31 mouse cellular contexts compared by ENCODE assay signal in genomic region chr6:80549907-80550306, GRCm38 (mm10).
"Had no signal": no experiment of that assay in that cellular context is flagged by ENCODE, and none has a peak within 500 bp of the region (broad histone marks: within the 10 kb centered on the region; RNA-seq: fewer than 3 reads in every experiment).

No protein-coding gene starts in this region.

- H3K4me3 ChIP-seq: limb, embryonic 10.5 days; limb, embryonic 12.5 days; limb, embryonic 13.5 days; limb, embryonic 15.5 days; liver, embryonic 12.5 days; liver, embryonic 13.5 days; liver, embryonic 15.5 days; lung, embryonic 15.5 days; megakaryocyte, embryonic 14.5 days; midbrain, embryonic 10.5 days; midbrain, embryonic 12.5 days; midbrain, embryonic 13.5 days; midbrain, embryonic 15.5 days; myocyte had no signal

- H3K27me3 ChIP-seq: limb, embryonic 12.5 days; limb, embryonic 13.5 days; limb, embryonic 15.5 days; liver, embryonic 12.5 days; liver, embryonic 13.5 days; liver, embryonic 15.5 days; lung, embryonic 15.5 days; megakaryocyte, embryonic 14.5 days; midbrain, embryonic 12.5 days; midbrain, embryonic 13.5 days; midbrain, embryonic 15.5 days had no signal

- H3K36me3 ChIP-seq: limb, embryonic 10.5 days; limb, embryonic 12.5 days; limb, embryonic 13.5 days; limb, embryonic 15.5 days; liver, embryonic 12.5 days; liver, embryonic 13.5 days; liver, embryonic 15.5 days; lung, embryonic 15.5 days; midbrain, embryonic 10.5 days; midbrain, embryonic 12.5 days; midbrain, embryonic 13.5 days; midbrain, embryonic 15.5 days had no signal

- H3K4me1 ChIP-seq: limb, embryonic 10.5 days; limb, embryonic 12.5 days; limb, embryonic 13.5 days; limb, embryonic 15.5 days; liver, embryonic 12.5 days; liver, embryonic 13.5 days; liver, embryonic 15.5 days; lung, embryonic 15.5 days; megakaryocyte, embryonic 14.5 days; midbrain, embryonic 10.5 days; midbrain, embryonic 12.5 days; midbrain, embryonic 13.5 days; midbrain, embryonic 15.5 days had no signal

- H3K9me3 ChIP-seq: limb, embryonic 10.5 days; limb, embryonic 12.5 days; limb, embryonic 13.5 days; limb, embryonic 15.5 days; liver, embryonic 12.5 days; liver, embryonic 13.5 days; liver, embryonic 15.5 days; lung, embryonic 15.5 days; midbrain, embryonic 10.5 days; midbrain, embryonic 12.5 days; midbrain, embryonic 13.5 days; midbrain, embryonic 15.5 days had no signal

- DNase-seq: left cerebral cortex, postnatal 4 days; liver; liver, embryonic 13.5 days; liver, postnatal 0 days; lung, adult 18-20 months; lung, adult 2 months; lung, embryonic 14.5 days; lung, postnatal 10 days; lung, postnatal 14 days; lung, postnatal 36 days; lung, postnatal 4 days; midbrain, embryonic 14.5 days had no signal

- H3K9ac ChIP-seq: limb, embryonic 12.5 days; limb, embryonic 13.5 days; limb, embryonic 15.5 days; liver, embryonic 12.5 days; liver, embryonic 13.5 days; liver, embryonic 14.5 days; liver, embryonic 15.5 days; liver, postnatal 0 days; lung, embryonic 14.5 days; lung, embryonic 15.5 days; midbrain, embryonic 12.5 days; midbrain, embryonic 13.5 days; midbrain, embryonic 15.5 days had no signal

- H3K27ac ChIP-seq: limb, embryonic 10.5 days; limb, embryonic 12.5 days; limb, embryonic 13.5 days; limb, embryonic 15.5 days; liver, embryonic 12.5 days; liver, embryonic 13.5 days; liver, embryonic 14.5 days; liver, embryonic 15.5 days; lung, embryonic 15.5 days; macrophage; midbrain, embryonic 10.5 days; midbrain, embryonic 12.5 days; midbrain, embryonic 13.5 days; midbrain, embryonic 15.5 days had no signal

- ATAC-seq: liver, embryonic 12.5 days; liver, postnatal 0 days; lung, postnatal 0 days; midbrain, embryonic 13.5 days; midbrain, embryonic 15.5 days; midbrain, embryonic 16.5 days had no signal

- H3K4me2 ChIP-seq: limb, embryonic 12.5 days; limb, embryonic 13.5 days; limb, embryonic 15.5 days; liver, embryonic 11.5 days; liver, embryonic 12.5 days; liver, embryonic 13.5 days; liver, embryonic 15.5 days; lung, embryonic 14.5 days; lung, embryonic 15.5 days; midbrain, embryonic 11.5 days; midbrain, embryonic 12.5 days; midbrain, embryonic 13.5 days; midbrain, embryonic 15.5 days had no signal
